Mouse (Mus musculus) limb, embryonic 14.5 days (tissue): ENCODE data around the gene Mpv17l2. TPM values are rescaled to one million over a fixed set of nuclear protein-coding genes. Genes with fewer than 3 reads are reported as not detected.

Experiments
- ATAC-seq: fragments of 200-750 bp; cut with Nextera tagmentation; 2 replicates; pipeline ENCODE4 v1.8.0; 2017; ENCODE audit warnings: low read depth, moderate number of reproducible peaks, moderate TSS enrichment; ENCODE audit not compliant: low FRiP score
- DNase-seq: peaks from one replicate; pipeline ENCODE4 v3.0.0-alpha.2; 2015; ENCODE audit warnings: low spot score
- H3K27ac ChIP-seq: fragments of 300-500 bp; sonication (generic); replicated peaks from 2 replicates; pipeline ENCODE4 v1.5.1; 2014; ENCODE audit warnings: low read depth, mild to moderate bottlenecking, low read length, moderate library complexity, mixed read lengths
- H3K27me3 ChIP-seq: fragments of 300-500 bp; sonication (generic); 2 replicates; pipeline ENCODE4 v1.6.1; 2014; ENCODE audit warnings: low read length, mixed read lengths; ENCODE audit not compliant: control insufficient read depth, insufficient read depth
- H3K36me3 ChIP-seq: fragments of 300-500 bp; sonication (generic); 2 replicates; pipeline ENCODE4 v1.6.1; 2014; ENCODE audit warnings: mild to moderate bottlenecking, low read length, moderate library complexity, mixed read lengths; ENCODE audit not compliant: control insufficient read depth, insufficient read depth
- H3K4me1 ChIP-seq: fragments of 300-500 bp; sonication (generic); 2 replicates; pipeline ENCODE4 v1.6.1; 2014; ENCODE audit warnings: antibody characterized with exemption, low read length, mixed read lengths; ENCODE audit not compliant: control insufficient read depth, insufficient read depth
- H3K4me2 ChIP-seq: fragments of 300-500 bp; sonication (generic); replicated peaks from 2 replicates; pipeline ENCODE4 v1.6.1; 2014; ENCODE audit warnings: low read depth, mild to moderate bottlenecking, low read length, moderate library complexity; ENCODE audit not compliant: severe bottlenecking
- H3K4me3 ChIP-seq: fragments of 300-500 bp; sonication (generic); replicated peaks from 2 replicates; pipeline ENCODE4 v1.5.1; 2014; ENCODE audit warnings: low read length
- H3K9ac ChIP-seq: fragments of 300-500 bp; sonication (generic); 2 replicates; pipeline ENCODE4 v1.6.1; 2014; ENCODE audit warnings: mild to moderate bottlenecking, low read depth, low read length, moderate library complexity; ENCODE audit not compliant: severe bottlenecking
- H3K9me3 ChIP-seq: fragments of 300-500 bp; sonication (generic); 2 replicates; pipeline ENCODE4 v1.6.1; 2016; ENCODE audit warnings: low read length; ENCODE audit not compliant: control insufficient read depth
- POLR2A ChIP-seq: fragments of 200-500 bp; IDR thresholded peaks from 2 replicates; pipeline ENCODE4 v1.8.0; 2012; ENCODE audit warnings: inconsistent platforms, mild to moderate bottlenecking, moderate library complexity, borderline replicate concordance; ENCODE audit not compliant: insufficient read depth, insufficient read length; ENCODE audit errors: extremely low read depth
- WGBS: fragments of 180-500 bp; shearing (Covaris S2); extraction: QIAGEN DNeasy Blood & Tissue Kit; methylation state at CpG from one replicate; pipeline ENCODE4 v1.1.7; 2014; 5-methylcytosine and 5-hydroxymethylcytosine counted together
- polyA plus RNA-seq, 2 experiments: library from polyadenylated mRNA; depleted of rRNA in 1 of 2; stranded (reverse) in 1 of 2; unstranded in 1 of 2; fragments of >200 nt; fragmentation: Nextera tagmentation in 1 of 2; extraction: Ambion mirVana in 1 of 2; gene quantifications; 2 replicates each; pipeline versions ENCODE4 v1.2.1 to v1.2.3; 2012 to 2014

Mpv17l2 gene
- polyA plus RNA-seq, 2 experiments: 27.7 to 40.3 TPM

- no peak for TF ChIP-seq POLR2A
- WGBS: 5% methylated on average over 26 of the region's 26 CpGs
- Histone ChIP-seq H3K27me3 (no peaks in the 10 kb centered on the region), H3K4me3 (no peak overlapping the region), H3K36me3 (peaks cover 60% of the 10 kb centered on the region), H3K4me2 (no peak overlapping the region), H3K9ac (no peak overlapping the region), H3K9me3 (no peaks in the 10 kb centered on the region), H3K4me1 (peaks cover 27% of the 10 kb centered on the region), H3K27ac (no peak overlapping the region)
- ATAC-seq (peak; percentile 72), DNase-seq (peak; percentile 93)
These were observed 8.6 kb upstream of the Mpv17l2 start for GRCm38 (mm10) chr8:70769359-70769758.

DNA sequence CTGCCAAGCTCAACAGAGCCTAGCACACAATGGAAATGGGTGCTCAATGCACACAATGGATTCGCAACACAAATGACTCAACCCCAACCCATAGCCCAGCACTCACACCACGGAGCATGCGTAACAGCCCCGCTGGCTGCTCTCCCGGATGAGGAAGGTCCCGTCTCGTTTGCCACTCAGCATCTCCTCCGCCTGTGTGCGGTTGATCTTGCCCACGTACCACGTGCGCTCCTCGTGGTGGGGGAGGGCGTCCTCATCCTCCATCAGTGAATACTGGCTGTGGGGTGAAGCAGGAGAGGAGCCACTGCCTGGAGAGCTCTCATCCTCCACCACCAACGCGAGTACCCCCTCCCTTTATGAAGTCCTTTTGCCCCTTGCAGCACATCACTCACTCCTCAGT lies 8.2 kb upstream of the Mpv17l2 start:
- DNase-seq: no peak
- 88% methylated on average over 16 of the region's 16 CpGs for WGBS
- no peak overlapping the region for H3K4me2 ChIP-seq
- no peak for TF ChIP-seq POLR2A
- H3K36me3 ChIP-seq: peaks cover 56% of the 10 kb centered on the region
- no peak overlapping the region for H3K27ac ChIP-seq
- no peaks in the 10 kb centered on the region for H3K27me3 ChIP-seq
- no peak for ATAC-seq
- H3K9me3 ChIP-seq: no peaks in the 10 kb centered on the region
- H3K9ac ChIP-seq: no peak overlapping the region
- H3K4me1 ChIP-seq: peaks cover 24% of the 10 kb centered on the region
- no peak overlapping the region for H3K4me3 ChIP-seq

GRCm38 (mm10) chr8:70768231-70768776 lies 7.6 kb upstream of the Mpv17l2 start:
- ATAC-seq (no peak), DNase-seq (no peak)
- TF ChIP-seq POLR2A: no peak
- Histone ChIP-seq H3K4me1 (peaks cover 17% of the 10 kb centered on the region), H3K27me3 (no peaks in the 10 kb centered on the region), H3K27ac (no peak overlapping the region), H3K4me3 (no peak overlapping the region), H3K36me3 (peaks cover 50% of the 10 kb centered on the region), H3K4me2 (no peak overlapping the region), H3K9ac (no peak overlapping the region), H3K9me3 (no peaks in the 10 kb centered on the region)
- 96% methylated on average over 32 of the region's 32 CpGs for WGBS

- Histone ChIP-seq H3K27me3 (no peaks in the 10 kb centered on the region), H3K9ac (no peak overlapping the region), H3K9me3 (no peaks in the 10 kb centered on the region), H3K27ac (no peak overlapping the region), H3K4me2 (no peak overlapping the region), H3K36me3 (peaks cover 41% of the 10 kb centered on the region), H3K4me3 (no peak overlapping the region), H3K4me1 (peaks cover 15% of the 10 kb centered on the region; the same call in 1 of the 2 replicates)
- ATAC-seq (no peak), DNase-seq (no peak)
- 81% methylated on average over 6 of the region's 6 CpGs for WGBS
- TF ChIP-seq POLR2A: no peak
These were observed 6.8 kb upstream of the Mpv17l2 start for GRCm38 (mm10) chr8:70767503-70767902.

GRCm38 (mm10) chr8:70766571-70767440 lies 6.1 kb upstream of the Mpv17l2 start:
- Histone ChIP-seq H3K9me3 (no peaks in the 10 kb centered on the region), H3K4me1 (peaks cover 15% of the 10 kb centered on the region; the same call in 1 of the 2 replicates), H3K27me3 (no peaks in the 10 kb centered on the region), H3K4me2 (peak overlapping the region; percentile 88), H3K9ac (peak overlapping the region; percentile 55), H3K36me3 (peaks cover 35% of the 10 kb centered on the region), H3K4me3 (peak overlapping the region; percentile 44), H3K27ac (no peak overlapping the region)
- TF ChIP-seq POLR2A: 0 out of 2 replicates have a peak, but pooled peaks have one; percentile 39
- ATAC-seq (peak; percentile 53), DNase-seq (peak; percentile 79)
- 7% methylated on average over 21 of the region's 21 CpGs for WGBS
